In the genomic region with DNA sequence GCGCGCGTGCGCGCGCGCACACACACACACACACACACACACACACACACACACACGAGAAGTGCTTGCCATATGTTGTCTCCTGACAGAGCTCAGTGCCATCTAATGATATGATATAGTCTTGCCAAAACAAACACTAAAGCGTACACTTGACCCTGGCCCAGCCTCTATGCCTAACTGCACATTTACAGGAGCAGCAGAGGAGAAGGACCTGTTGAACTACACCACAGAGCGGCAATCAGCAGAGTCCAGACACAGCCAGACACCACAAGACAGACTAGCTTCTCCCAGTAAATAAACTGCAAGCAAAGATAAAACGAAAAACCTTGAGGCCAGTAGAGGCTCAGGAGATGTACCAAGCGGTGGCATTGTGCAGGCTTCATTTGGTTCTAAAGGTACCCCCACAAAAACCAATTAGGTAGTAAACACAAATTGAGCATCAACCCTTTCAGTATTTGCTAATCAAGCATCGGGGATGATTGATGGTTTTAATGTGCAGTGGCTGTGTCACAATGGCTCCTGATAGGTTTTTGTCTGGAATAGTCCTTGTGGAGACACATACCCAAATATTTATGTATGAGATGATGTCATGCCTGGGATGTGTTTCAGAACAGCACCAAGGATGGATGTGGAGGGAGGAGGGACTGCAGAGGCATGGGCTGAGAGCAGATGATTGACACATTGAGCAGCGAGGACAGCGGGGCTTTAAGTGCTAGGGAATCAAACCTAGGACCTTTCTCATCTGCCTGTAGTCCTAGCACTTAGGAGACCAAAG, we compare ENCODE assay signal across 8 mouse cellular contexts.
DNase-seq lines count a peak whose midpoint lies in the region; ATAC-seq lines count a peak whose summit lies in the region.

No protein-coding gene starts in this region.

- no peaks in the 10 kb centered on the region for H3K27me3 ChIP-seq in heart, embryonic 11.5 days (ENCODE audit: control insufficient read depth, insufficient read depth, low read length)

- peaks cover 27% of the 10 kb centered on the region for H3K4me1 ChIP-seq in heart, embryonic 11.5 days (ENCODE audit: control insufficient read depth, insufficient read depth, low read length)

- no peak for ATAC-seq in heart, embryonic 11.5 days (replicated peaks; ENCODE audit: insufficient number of reproducible peaks, low FRiP score, low TSS enrichment)
- ATAC-seq in megakaryocyte progenitor cell, adult 5-6 weeks (replicated peaks; ENCODE audit: poor library complexity): peak; percentile 96

- 0 out of 2 replicates have a peak overlapping the region, but pooled peaks have one; percentile 12 for H3K9ac ChIP-seq in heart, embryonic 11.5 days (ENCODE audit: low read depth, low read length)

- H3K9me3 ChIP-seq in heart, embryonic 11.5 days (replicated peaks; ENCODE audit: control insufficient read depth, low read length): no peaks in the 10 kb centered on the region

- 68% methylated on average over 15 of the region's 15 CpGs for WGBS in heart, embryonic 11.5 days (ENCODE audit: insufficient replicate concordance)

- no peak overlapping the region for H3K4me2 ChIP-seq in heart, embryonic 11.5 days

- no peak overlapping the region for H3K4me3 ChIP-seq in heart, embryonic 11.5 days (ENCODE audit: low read depth, low read length)

- DNase-seq in heart, adult 8-10 months (ENCODE audit: low spot score): no peak
- DNase-seq in NIH3T3 (ENCODE audit: low read depth): peak; percentile 83
- DNase-seq in heart, postnatal 4 days: peak; percentile 41
- DNase-seq in layer of hippocampus, adult 18-20 months (ENCODE audit: low spot score in 2 of 2): no peak
- DNase-seq in thymus, postnatal 14 days: no peak
- DNase-seq in B cell, adult 2 months: no peak

- H3K27ac ChIP-seq in heart, embryonic 11.5 days (ENCODE audit: low read depth, low read length): peak overlapping the region; percentile 54

- no peaks in the 10 kb centered on the region for H3K36me3 ChIP-seq in heart, embryonic 11.5 days (ENCODE audit: control insufficient read depth, insufficient read depth, low read length)

Comparison
In these comparisons a context has a peak if more than half of its experiments do, and no peak if none do; other contexts are left out.
1. DNase-seq: peak in NIH3T3 (single experiment) and heart, postnatal 4 days (single experiment); none in heart, adult 8-10 months (single experiment), layer of hippocampus, adult 18-20 months (0 of 2), thymus, postnatal 14 days (single experiment) and B cell, adult 2 months (0 of 2).